Mouse (Mus musculus): ENCODE measurements at regions not wholly inside any gene's neighbourhood (a gene's known extent, or its start where the extent isn't known, plus 50 kb on each side); places are given as distances from the start of the nearest gene placed in this dataset.
"Not testable (repeated sequence)": the region's sequence is repeated elsewhere in the genome, so short reads cannot be mapped to it uniquely, and the experiment has no call there.

DNA sequence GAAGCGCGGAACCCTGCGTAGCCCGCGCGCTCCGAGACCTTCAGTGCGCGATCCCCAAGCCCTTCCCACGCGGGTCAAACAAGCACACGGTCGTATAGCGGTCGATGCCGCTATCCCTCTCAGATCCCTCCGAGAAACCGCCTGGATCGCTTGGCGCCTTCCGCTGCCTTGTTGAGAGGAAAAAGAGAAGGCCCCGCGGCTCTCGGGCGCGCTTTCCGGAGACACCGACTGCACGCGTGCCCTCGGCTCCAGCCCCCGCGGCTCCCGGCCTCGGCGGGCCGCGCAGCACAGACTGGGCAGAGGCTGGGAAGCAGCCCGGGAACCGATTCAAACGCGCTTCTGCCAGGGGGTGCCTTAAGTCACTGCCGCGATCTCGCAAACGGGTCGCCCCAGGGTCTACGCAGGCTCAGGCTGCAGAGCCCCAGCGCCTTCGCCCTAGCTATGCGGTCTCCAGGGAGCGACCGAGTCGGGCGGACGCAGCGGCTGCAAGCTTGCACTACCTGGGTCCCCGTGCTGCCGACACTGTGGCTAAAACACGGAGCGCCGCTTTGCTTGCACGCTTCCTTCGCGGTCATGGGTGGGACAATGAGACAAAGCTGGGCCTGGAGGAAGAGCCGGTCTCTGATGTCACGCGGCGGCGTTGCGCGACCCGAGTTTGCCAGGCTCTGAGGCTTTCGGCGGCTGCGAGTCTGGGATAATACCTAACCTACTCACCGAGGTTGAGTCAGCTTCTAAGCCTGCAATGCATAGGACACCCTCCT, 87.3 kb downstream of the Crisp4 start:
- DNase-seq (ENCODE audit: low spot score in 2 of 2) = peak; percentile 31 to 40

DNA sequence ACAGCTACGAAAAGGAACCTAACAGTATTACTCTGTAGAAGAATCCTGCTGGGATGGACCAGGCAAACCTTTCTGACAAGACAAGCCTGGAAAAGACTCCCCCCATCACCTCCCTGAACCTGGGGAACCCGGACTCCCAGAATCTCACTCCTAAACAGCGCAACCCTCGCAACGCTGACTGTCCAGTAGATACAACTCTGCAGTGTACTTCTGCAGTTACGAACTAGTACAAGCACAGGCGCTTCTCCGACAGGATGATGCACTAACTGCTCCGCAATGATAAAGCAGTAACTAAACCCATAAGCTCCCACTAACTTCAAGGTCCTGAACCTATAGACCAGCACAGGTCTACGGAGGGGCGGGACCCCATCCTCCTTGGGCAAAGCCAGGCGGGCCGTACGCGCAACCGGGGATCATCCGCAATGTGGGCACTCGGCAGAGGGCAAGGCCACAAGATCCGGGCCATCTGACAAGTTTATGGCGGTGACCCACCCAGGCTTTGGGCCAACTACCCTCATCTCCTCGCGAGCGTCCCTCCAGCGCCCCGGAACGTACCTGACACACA, 88.0 kb downstream of the Crisp4 start:
- peak in 1 of 2 experiments; percentile 7 for DNase-seq (ENCODE audit: low spot score in 2 of 2)

DNA sequence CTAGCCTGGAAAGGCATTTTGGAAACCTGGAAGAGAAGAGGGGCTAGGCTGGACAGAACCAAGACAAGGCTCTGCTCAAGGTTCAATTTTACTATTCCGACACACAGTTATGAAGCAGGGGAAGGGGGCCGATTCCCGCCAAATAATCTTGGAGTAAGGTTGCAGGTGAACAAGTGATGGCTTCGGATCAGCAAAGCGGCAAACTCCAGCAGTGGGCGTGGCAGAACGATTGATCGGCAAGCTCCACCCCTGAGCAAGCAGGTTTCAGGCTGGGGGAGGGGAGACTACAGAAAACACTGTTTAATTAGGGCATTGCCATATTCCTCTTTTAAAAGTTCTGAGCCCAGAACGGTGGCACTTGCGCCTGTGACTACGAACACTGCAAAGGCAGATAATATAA, 88.7 kb downstream of the Crisp4 start:
- not testable (repeated sequence) for DNase-seq (ENCODE audit: low spot score in 2 of 2)

DNA sequence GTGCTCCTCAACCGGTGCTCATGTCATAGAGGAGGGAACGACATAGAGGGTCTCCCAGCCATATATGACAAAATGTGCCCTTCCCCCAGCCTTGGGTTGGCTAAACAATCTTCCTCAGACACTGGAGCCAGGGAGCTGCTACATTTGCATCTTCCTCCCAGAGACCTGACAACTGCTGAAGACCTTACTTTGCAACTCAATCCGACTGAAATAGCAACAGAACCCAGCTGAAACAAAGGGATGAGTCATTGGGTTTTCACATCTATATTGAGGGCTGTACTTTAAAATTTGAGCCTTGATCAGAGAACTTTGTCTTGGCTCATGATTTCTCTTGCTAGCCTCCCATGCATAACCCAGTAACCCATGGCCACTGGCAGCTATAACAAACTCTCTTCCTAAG, 115.5 kb downstream of the Crisp4 start:
- DNase-seq (ENCODE audit: low spot score in 2 of 2) = no peak

DNA sequence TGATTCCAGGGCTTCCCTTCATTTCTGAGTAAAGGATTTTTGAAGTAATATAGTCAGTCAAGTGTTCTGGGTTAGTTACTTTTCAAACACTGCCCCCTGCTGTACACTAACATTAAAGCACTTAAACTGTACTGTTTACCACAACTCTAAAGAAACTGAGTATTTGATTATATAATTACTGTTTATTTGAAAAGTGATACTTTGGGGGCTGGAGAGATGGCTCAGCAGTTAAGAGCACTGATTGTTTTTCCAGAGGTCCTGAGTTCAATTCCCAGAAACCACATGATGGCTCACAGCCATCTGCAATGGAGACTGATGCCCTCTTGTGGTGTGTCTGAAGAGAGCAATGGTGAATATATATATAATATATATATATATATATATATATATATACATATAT, 132.8 kb downstream of the Crisp4 start:
- not testable (repeated sequence) for DNase-seq (ENCODE audit: low spot score in 2 of 2)

DNA sequence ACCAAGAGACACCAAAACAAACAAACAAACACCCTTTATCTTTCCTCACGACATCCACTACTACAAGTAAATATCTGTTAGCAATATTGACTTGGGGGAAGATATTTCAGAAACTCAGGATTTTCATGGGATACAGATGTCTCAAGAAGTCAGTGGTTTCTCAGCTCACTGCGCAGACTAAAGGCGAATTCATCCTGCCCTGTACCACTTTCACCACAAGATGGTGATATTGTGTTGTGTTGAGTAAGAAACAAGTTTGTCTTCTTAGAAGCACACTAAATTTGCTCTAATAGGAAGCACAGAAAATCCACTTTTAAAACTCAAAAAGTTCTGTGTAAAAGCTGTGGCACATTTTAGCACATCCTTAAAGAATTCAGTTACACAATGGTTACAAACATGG, 165.1 kb downstream of the Crisp4 start:
- peak; percentile 39 to 54 for DNase-seq (ENCODE audit: low spot score in 2 of 2)

DNA sequence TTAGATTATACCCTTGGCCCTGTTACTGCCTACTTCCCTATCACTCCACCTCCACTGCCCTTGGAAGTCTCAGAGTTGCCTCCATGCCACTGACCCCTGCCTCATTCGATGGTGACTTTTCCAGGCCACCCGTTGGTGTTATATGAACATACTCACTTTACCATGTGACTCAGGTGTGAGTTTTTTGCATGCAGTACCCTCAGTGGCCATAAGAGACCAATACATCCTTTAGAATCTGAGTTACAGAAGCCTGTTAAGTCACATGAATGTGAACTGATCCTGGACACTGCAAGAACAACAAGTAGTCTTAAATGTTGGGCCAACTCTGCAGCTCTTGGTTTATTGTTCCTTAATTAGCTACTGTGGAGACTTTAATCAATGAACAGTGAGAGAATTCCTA, 167.6 kb downstream of the Crisp4 start:
- DNase-seq (ENCODE audit: low spot score in 2 of 2) = no peak

DNA sequence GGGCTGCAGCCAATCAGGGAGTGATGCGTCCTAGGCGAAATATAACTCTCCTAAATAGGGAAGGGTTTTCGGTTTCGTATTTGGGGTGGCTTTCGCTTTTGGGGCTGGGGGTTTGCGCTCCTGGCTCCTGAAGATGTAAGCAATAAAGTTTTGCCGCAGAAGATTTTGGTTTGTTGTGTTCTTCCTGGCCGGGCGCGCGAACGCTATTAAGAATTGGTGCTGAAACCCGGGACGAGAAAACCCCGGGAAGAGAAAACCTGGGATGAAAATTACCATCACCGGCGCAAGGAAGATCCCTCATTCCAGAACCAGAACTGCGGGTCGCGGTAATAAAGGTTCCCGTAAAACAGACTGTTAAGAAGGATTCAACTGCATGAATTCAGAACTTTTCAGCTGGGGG, 188.8 kb downstream of the Crisp4 start:
- DNase-seq (ENCODE audit: low spot score in 2 of 2) = not testable (repeated sequence)

DNA sequence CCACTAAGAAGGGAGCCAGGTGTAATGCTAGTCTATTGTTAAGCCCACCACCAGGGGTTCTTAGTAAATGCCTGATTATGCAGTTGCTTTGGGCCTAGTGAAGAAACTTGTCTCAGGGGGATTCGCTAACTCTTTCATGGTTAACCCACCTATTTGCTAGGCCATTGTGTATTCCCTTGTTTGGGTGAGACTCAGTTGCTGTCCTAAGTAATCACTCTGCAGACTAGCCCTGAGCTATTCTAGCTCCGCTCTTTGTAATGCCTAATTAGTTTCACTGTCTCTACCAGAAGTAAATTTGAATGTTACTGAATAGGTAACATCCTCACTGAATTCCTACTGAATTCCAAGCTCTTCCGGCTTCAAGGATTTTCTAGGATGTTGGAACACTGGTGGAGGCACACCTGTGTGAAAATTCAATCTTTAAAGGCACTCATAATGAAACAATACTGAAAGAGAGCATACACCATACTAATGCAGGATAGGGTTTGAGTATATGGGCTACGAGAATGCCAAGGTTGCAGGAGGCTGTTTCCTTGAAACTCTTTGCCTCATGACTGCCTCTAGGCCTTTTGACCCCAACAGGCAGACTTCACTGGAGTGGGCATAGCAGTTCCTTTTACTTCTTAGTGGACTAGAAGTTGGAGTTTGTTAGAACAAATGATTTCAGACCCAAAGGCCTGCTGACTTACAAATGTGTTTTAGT, 213.4 kb downstream of the Crisp4 start:
- not testable (repeated sequence) for DNase-seq (ENCODE audit: low spot score in 2 of 2)

Data from left cerebral cortex, adult 18-20 months (tissue).